In the genomic region with DNA sequence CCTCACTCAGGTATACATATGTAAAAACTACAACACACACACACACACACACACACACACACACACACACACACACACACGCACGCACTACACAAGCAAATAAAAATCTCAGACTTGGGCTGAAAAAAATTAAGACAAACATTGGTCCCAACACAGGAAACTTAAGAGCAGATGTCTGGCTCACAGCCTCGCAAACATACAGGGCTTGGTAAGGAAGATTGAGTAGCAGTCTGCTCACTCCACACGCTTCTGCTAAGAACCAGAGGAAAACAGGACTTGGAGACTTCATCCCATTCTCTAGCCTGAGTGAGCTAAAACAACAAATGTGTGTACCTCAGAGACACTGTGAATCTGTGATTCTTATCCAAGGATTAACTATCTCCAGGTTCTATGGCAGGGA, we compare ENCODE assay signal across 21 mouse cellular contexts.
DNase-seq lines count a peak whose midpoint lies in the region; ATAC-seq and TF ChIP-seq lines count a peak whose summit lies in the region.
"Had no signal": no experiment of that assay in that cellular context is flagged by ENCODE, and none has a peak within 500 bp of the region (broad histone marks: within the 10 kb centered on the region; RNA-seq: fewer than 3 reads in every experiment).

No protein-coding gene starts in this region.

- no peaks in the 10 kb centered on the region for H3K9me3 ChIP-seq in forebrain, embryonic 16.5 days (ENCODE audit: control insufficient read depth, low read length)
- H3K9me3 ChIP-seq in forebrain, embryonic 11.5 days (ENCODE audit: control insufficient read depth, low read length), result no peaks in the 10 kb centered on the region
- H3K9me3 ChIP-seq in lung, embryonic 15.5 days, result no peaks in the 10 kb centered on the region
- no peaks in the 10 kb centered on the region for H3K9me3 ChIP-seq in limb, embryonic 12.5 days
- H3K9me3 ChIP-seq in hindbrain, postnatal 0 days (ENCODE audit: low read length), result no peaks in the 10 kb centered on the region
- H3K9me3 ChIP-seq: embryonic facial prominence, embryonic 13.5 days; heart, embryonic 12.5 days; hindbrain, embryonic 12.5 days; kidney, embryonic 15.5 days had no signal

- no peak for DNase-seq in forebrain, embryonic 11.5 days (ENCODE audit: low spot score)
- DNase-seq in lung, postnatal 4 days, result no peak
- peak; percentile 24 for DNase-seq in brain, embryonic 18.5 days (ENCODE audit: low read depth, low spot score)
- no peak for DNase-seq in hindbrain, postnatal 0 days (ENCODE audit: low spot score)
- DNase-seq: adrenal gland, postnatal 14 days; cerebellum, adult 2 months; heart, postnatal 14 days; liver; right cerebral cortex, postnatal 14 days; spleen, adult 18-20 months; thymus, postnatal 36 days had no signal

- no peak overlapping the region for H3K4me2 ChIP-seq in forebrain, embryonic 16.5 days (ENCODE audit: low read length)
- H3K4me2 ChIP-seq in forebrain, embryonic 11.5 days (ENCODE audit: low read depth, low read length, severe bottlenecking), result no peak overlapping the region
- no peak overlapping the region for H3K4me2 ChIP-seq in lung, embryonic 15.5 days
- no peak overlapping the region for H3K4me2 ChIP-seq in limb, embryonic 12.5 days
- H3K4me2 ChIP-seq in hindbrain, postnatal 0 days (ENCODE audit: low read depth, low read length), result no peak overlapping the region
- H3K4me2 ChIP-seq: embryonic facial prominence, embryonic 13.5 days; heart, embryonic 12.5 days; hindbrain, embryonic 12.5 days; kidney, embryonic 15.5 days had no signal

- no peak for TF ChIP-seq CTCF in hindbrain, postnatal 0 days (IDR thresholded peaks at IDR 0.05; ENCODE audit: low read depth)

- H3K4me3 ChIP-seq in forebrain, embryonic 16.5 days (replicated peaks; ENCODE audit: low read length), result no peak overlapping the region
- no peak overlapping the region for H3K4me3 ChIP-seq in forebrain, embryonic 11.5 days (ENCODE audit: low read depth, low read length)
- no peak overlapping the region for H3K4me3 ChIP-seq in lung, embryonic 15.5 days
- H3K4me3 ChIP-seq in limb, embryonic 12.5 days (replicated peaks), result no peak overlapping the region
- no peak overlapping the region for H3K4me3 ChIP-seq in hindbrain, postnatal 0 days (ENCODE audit: low read length)
- H3K4me3 ChIP-seq: embryonic facial prominence, embryonic 13.5 days; heart, embryonic 12.5 days; hindbrain, embryonic 12.5 days; kidney, embryonic 15.5 days had no signal

- ATAC-seq in forebrain, embryonic 16.5 days, result peak; percentile 65; the same call in 1 of the 2 replicates
- ATAC-seq in forebrain, embryonic 11.5 days (replicated peaks; ENCODE audit: low FRiP score), result no peak
- no peak for ATAC-seq in lung, embryonic 15.5 days (ENCODE audit: borderline replicate concordance, extremely low read depth, low FRiP score, low TSS enrichment)
- no peak for ATAC-seq in limb, embryonic 12.5 days (ENCODE audit: insufficient number of reproducible peaks, insufficient read depth, low FRiP score, low TSS enrichment, low read depth)
- ATAC-seq in hindbrain, postnatal 0 days, result no peak
- ATAC-seq: activated CD4-positive, CD25-positive, alpha-beta regulatory T cell, adult 4 months; inflammation-experienced regulatory T-cells, adult 6 months had no signal

- WGBS in forebrain, embryonic 16.5 days, result 65% methylated on average over 4 of the region's 4 CpGs
- 83% methylated on average over 4 of the region's 4 CpGs for WGBS in forebrain, embryonic 11.5 days
- 20% methylated on average over 4 of the region's 4 CpGs for WGBS in lung, embryonic 15.5 days
- 43% methylated on average over 4 of the region's 4 CpGs for WGBS in limb, embryonic 12.5 days
- WGBS in hindbrain, postnatal 0 days, result 71% methylated on average over 4 of the region's 4 CpGs

- no peaks in the 10 kb centered on the region for H3K27me3 ChIP-seq in forebrain, embryonic 16.5 days (replicated peaks; ENCODE audit: control insufficient read depth, insufficient read depth, low read length)
- no peaks in the 10 kb centered on the region for H3K27me3 ChIP-seq in forebrain, embryonic 11.5 days (ENCODE audit: control insufficient read depth, insufficient read depth, low read length)
- H3K27me3 ChIP-seq in lung, embryonic 15.5 days, result no peaks in the 10 kb centered on the region
- no peaks in the 10 kb centered on the region for H3K27me3 ChIP-seq in limb, embryonic 12.5 days
- H3K27me3 ChIP-seq in hindbrain, postnatal 0 days (ENCODE audit: insufficient read depth, low read length), result no peaks in the 10 kb centered on the region
- H3K27me3 ChIP-seq: embryonic facial prominence, embryonic 13.5 days; heart, embryonic 12.5 days; hindbrain, embryonic 12.5 days; kidney, embryonic 15.5 days had no signal

- no peak overlapping the region for H3K9ac ChIP-seq in forebrain, embryonic 16.5 days (replicated peaks; ENCODE audit: low read depth, low read length)
- H3K9ac ChIP-seq in forebrain, embryonic 11.5 days (ENCODE audit: low read length), result no peak overlapping the region
- H3K9ac ChIP-seq in lung, embryonic 15.5 days, result no peak overlapping the region
- H3K9ac ChIP-seq in limb, embryonic 12.5 days (replicated peaks), result no peak overlapping the region
- H3K9ac ChIP-seq in hindbrain, postnatal 0 days (replicated peaks; ENCODE audit: low read length), result no peak overlapping the region
- H3K9ac ChIP-seq: embryonic facial prominence, embryonic 13.5 days; heart, embryonic 12.5 days; hindbrain, embryonic 12.5 days; kidney, embryonic 15.5 days had no signal

- no peaks in the 10 kb centered on the region for H3K36me3 ChIP-seq in forebrain, embryonic 16.5 days (ENCODE audit: control insufficient read depth, insufficient read depth)
- H3K36me3 ChIP-seq in forebrain, embryonic 11.5 days (ENCODE audit: control insufficient read depth, insufficient read depth, low read length), result no peaks in the 10 kb centered on the region
- no peaks in the 10 kb centered on the region for H3K36me3 ChIP-seq in lung, embryonic 15.5 days
- H3K36me3 ChIP-seq in limb, embryonic 12.5 days, result no peaks in the 10 kb centered on the region
- no peaks in the 10 kb centered on the region for H3K36me3 ChIP-seq in hindbrain, postnatal 0 days (ENCODE audit: insufficient read depth, low read length)
- H3K36me3 ChIP-seq: embryonic facial prominence, embryonic 13.5 days; G1E; heart, embryonic 12.5 days; hindbrain, embryonic 12.5 days; kidney, embryonic 15.5 days had no signal

- 0 out of 2 replicates have a peak overlapping the region, but pooled peaks have one; percentile 10 for H3K27ac ChIP-seq in forebrain, embryonic 16.5 days (ENCODE audit: low read length)
- no peak overlapping the region for H3K27ac ChIP-seq in forebrain, embryonic 11.5 days (ENCODE audit: low read depth, low read length)
- H3K27ac ChIP-seq in lung, embryonic 15.5 days, result peak overlapping the region; percentile 69
- peak overlapping the region; percentile 56 for H3K27ac ChIP-seq in limb, embryonic 12.5 days
- H3K27ac ChIP-seq in hindbrain, postnatal 0 days, result no peak overlapping the region
- H3K27ac ChIP-seq: embryonic facial prominence, embryonic 13.5 days; hindbrain, embryonic 12.5 days; kidney, embryonic 15.5 days had no signal

- peaks cover 9% of the 10 kb centered on the region for H3K4me1 ChIP-seq in forebrain, embryonic 16.5 days (replicated peaks; ENCODE audit: control insufficient read depth, insufficient read depth, low read length)
- no peaks in the 10 kb centered on the region for H3K4me1 ChIP-seq in forebrain, embryonic 11.5 days (replicated peaks; ENCODE audit: control insufficient read depth, insufficient read depth, low read length)
- peaks cover 20% of the 10 kb centered on the region for H3K4me1 ChIP-seq in lung, embryonic 15.5 days
- H3K4me1 ChIP-seq in limb, embryonic 12.5 days (replicated peaks), result peaks cover 39% of the 10 kb centered on the region
- 0 out of 2 replicates have a peak, but pooled peaks cover under 1% of the 10 kb centered on the region for H3K4me1 ChIP-seq in hindbrain, postnatal 0 days (ENCODE audit: insufficient read depth, low read length)

Comparison
In these comparisons a context has a peak if more than half of its experiments do, and no peak if none do; other contexts are left out.
1. H3K27ac ChIP-seq: peak in forebrain, embryonic 16.5 days (single experiment), lung, embryonic 15.5 days (single experiment) and limb, embryonic 12.5 days (single experiment); none in forebrain, embryonic 11.5 days (single experiment) and hindbrain, postnatal 0 days (single experiment).